Mouse (Mus musculus) testis, adult 2 months (tissue): ENCODE results near the gene Srrm1.

ENCODE experiments used
- CTCF ChIP-seq: fragments of 200-500 bp; IDR thresholded peaks from 2 replicates; pipeline ENCODE4 v1.5.1; 2012; ENCODE audit warnings: low read depth, mild to moderate bottlenecking, inconsistent platforms, low read length, moderate library complexity; ENCODE audit not compliant: control insufficient read depth, insufficient read depth, insufficient replicate concordance
- POLR2A ChIP-seq: fragments of 200-500 bp; IDR thresholded peaks from 2 replicates; pipeline ENCODE4 v1.6.1; 2012; ENCODE audit warnings: low read depth, mild to moderate bottlenecking, inconsistent platforms, low read length, moderate library complexity; ENCODE audit not compliant: control insufficient read depth

DNA sequence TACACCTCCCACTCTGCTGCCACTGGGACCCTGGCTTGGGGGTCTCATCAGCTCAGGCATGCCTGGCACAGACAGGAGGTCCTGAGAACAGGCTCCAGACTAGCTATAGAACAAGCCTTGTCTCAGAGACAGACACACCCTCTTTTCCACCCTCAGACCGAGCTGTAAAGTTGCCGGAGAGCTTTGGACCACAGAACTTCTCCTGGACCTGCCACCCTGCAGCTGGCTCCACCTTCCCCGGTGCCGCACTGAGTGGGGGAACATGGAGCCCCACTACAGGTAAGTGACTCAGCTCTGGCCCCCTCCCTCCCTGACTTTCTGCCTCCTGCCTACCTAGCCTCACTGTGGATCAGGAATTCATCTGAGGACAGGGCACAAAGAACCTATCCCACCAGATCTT, 42.3 kb upstream of the Srrm1 start:
- no peak for TF ChIP-seq POLR2A
- no peak for TF ChIP-seq CTCF
